Mouse (Mus musculus) neural tube, embryonic 11.5 days (tissue): ENCODE measurements around the gene Msi2. TPM values are rescaled to one million over a fixed set of nuclear protein-coding genes. Genes with fewer than 3 reads are reported as not detected.

ENCODE experiments used
- ATAC-seq: fragments of 200-750 bp; cut with Nextera tagmentation; 2 replicates; pipeline ENCODE4 v1.8.0; 2017; ENCODE audit warnings: moderate number of reproducible peaks, mild to moderate bottlenecking, moderate TSS enrichment, moderate library complexity; ENCODE audit not compliant: insufficient read depth, low FRiP score, low TSS enrichment
- DNase-seq: peaks from one replicate; pipeline ENCODE4 v3.0.0-alpha.2; 2015; ENCODE audit warnings: low spot score
- H3K27ac ChIP-seq: fragments of 300-500 bp; sonication (generic); 2 replicates; pipeline ENCODE4 v1.5.1; 2014; ENCODE audit warnings: low read depth, mild to moderate bottlenecking, low read length
- H3K27me3 ChIP-seq: fragments of 300-500 bp; sonication (generic); 2 replicates; pipeline ENCODE4 v1.6.1; 2014; ENCODE audit warnings: mild to moderate bottlenecking, low read length, mixed read lengths; ENCODE audit not compliant: control insufficient read depth, insufficient read depth
- H3K36me3 ChIP-seq: fragments of 300-500 bp; sonication (generic); 2 replicates; pipeline ENCODE4 v1.6.1; 2014; ENCODE audit warnings: mild to moderate bottlenecking, low read length, moderate library complexity, mixed read lengths; ENCODE audit not compliant: control insufficient read depth, insufficient read depth
- H3K4me1 ChIP-seq: fragments of 300-500 bp; sonication (generic); 2 replicates; pipeline ENCODE4 v1.6.1; 2014; ENCODE audit warnings: low read length, mixed read lengths; ENCODE audit not compliant: control insufficient read depth, insufficient read depth
- H3K4me2 ChIP-seq: fragments of 300-500 bp; sonication (generic); 2 replicates; pipeline ENCODE4 v1.6.1; 2014; ENCODE audit warnings: low read depth, mild to moderate bottlenecking, moderate library complexity
- H3K4me3 ChIP-seq: fragments of 300-500 bp; sonication (generic); 2 replicates; pipeline ENCODE4 v1.5.1; 2014; ENCODE audit warnings: low read depth, low read length
- H3K9ac ChIP-seq: fragments of 300-500 bp; sonication (generic); 2 replicates; pipeline ENCODE4 v1.6.1; 2014; ENCODE audit warnings: mild to moderate bottlenecking, low read length
- H3K9me3 ChIP-seq: fragments of 300-500 bp; sonication (generic); 2 replicates; pipeline ENCODE4 v1.6.1; 2016; ENCODE audit warnings: low read length; ENCODE audit not compliant: control insufficient read depth
- WGBS: fragments of 180-500 bp; shearing (Covaris S2); extraction: QIAGEN DNeasy Blood & Tissue Kit; methylation state at CpG from one replicate; pipeline ENCODE4 v1.1.7; 2014; 5-methylcytosine and 5-hydroxymethylcytosine counted together
- polyA plus RNA-seq: library from polyadenylated mRNA; unstranded; fragments of >200 nt; fragmentation: Nextera tagmentation; extraction: Ambion mirVana; gene quantifications from 2 replicates; pipeline ENCODE4 v1.2.1, GENCODE M21; 2014

Msi2 gene
- polyA plus RNA-seq, 1 experiment from 2014 or later = 20.6 TPM

GRCm38 (mm10) chr11:88578700-88579099, 139.6 kb downstream of the Msi2 start:
- H3K4me1 ChIP-seq = peaks cover 63% of the 10 kb centered on the region
- WGBS = 81% methylated on average over 2 of the region's 2 CpGs
- ATAC-seq = no peak

GRCm38 (mm10) chr11:88577076-88577475, 141.2 kb downstream of the Msi2 start:
- WGBS = 77% methylated on average over 7 of the region's 7 CpGs

More at GRCm38 (mm10) chr11:88578700-88579099, 139.6 kb downstream of the Msi2 start:
- Histone ChIP-seq H3K9me3 (no peaks in the 10 kb centered on the region), H3K36me3 (no peaks in the 10 kb centered on the region; the same call in 1 of the 2 replicates), H3K4me3 (no peak overlapping the region), H3K27ac (0 out of 2 replicates have a peak overlapping the region, but pooled peaks have one; percentile 20), H3K27me3 (no peaks in the 10 kb centered on the region), H3K4me2 (no peak overlapping the region), H3K9ac (no peak overlapping the region)
- no peak for DNase-seq

GRCm38 (mm10) chr11:88576233-88576998, 141.9 kb downstream of the Msi2 start:
- 74% methylated on average over 7 of the region's 7 CpGs for WGBS
- H3K27ac ChIP-seq = no peak overlapping the region
- peaks cover 47% of the 10 kb centered on the region for H3K4me1 ChIP-seq
- no peaks in the 10 kb centered on the region; the same call in 1 of the 2 replicates for H3K36me3 ChIP-seq
- H3K9ac ChIP-seq = no peak overlapping the region
- H3K4me2 ChIP-seq = no peak overlapping the region
- no peaks in the 10 kb centered on the region for H3K27me3 ChIP-seq
- H3K4me3 ChIP-seq = no peak overlapping the region
- ATAC-seq (no peak), DNase-seq (no peak)
- H3K9me3 ChIP-seq = no peaks in the 10 kb centered on the region

More at GRCm38 (mm10) chr11:88577076-88577475, 141.2 kb downstream of the Msi2 start:
- H3K4me1 ChIP-seq = peaks cover 54% of the 10 kb centered on the region
- H3K4me2 ChIP-seq = no peak overlapping the region
- no peak for DNase-seq
- no peak overlapping the region for H3K4me3 ChIP-seq
- ATAC-seq = no peak
- no peaks in the 10 kb centered on the region for H3K9me3 ChIP-seq
- H3K27me3 ChIP-seq = no peaks in the 10 kb centered on the region
- H3K36me3 ChIP-seq = no peaks in the 10 kb centered on the region; the same call in 1 of the 2 replicates
- H3K9ac ChIP-seq = no peak overlapping the region
- H3K27ac ChIP-seq = no peak overlapping the region

GRCm38 (mm10) chr11:88574575-88575360, 143.5 kb downstream of the Msi2 start:
- no peak overlapping the region for H3K27ac ChIP-seq
- H3K27me3 ChIP-seq = no peaks in the 10 kb centered on the region
- no peak for ATAC-seq
- DNase-seq = no peak
- peaks cover 38% of the 10 kb centered on the region for H3K4me1 ChIP-seq
- no peaks in the 10 kb centered on the region; the same call in 1 of the 2 replicates for H3K36me3 ChIP-seq
- no peak overlapping the region for H3K4me3 ChIP-seq
- no peaks in the 10 kb centered on the region for H3K9me3 ChIP-seq
- no peak overlapping the region for H3K9ac ChIP-seq
- H3K4me2 ChIP-seq = no peak overlapping the region
- 80% methylated on average over 4 of the region's 4 CpGs for WGBS

GRCm38 (mm10) chr11:88573013-88573412, 145.3 kb downstream of the Msi2 start:
- no peak for DNase-seq
- H3K4me3 ChIP-seq = no peak overlapping the region
- 68% methylated on average over 5 of the region's 5 CpGs for WGBS
- no peak for ATAC-seq
- no peak overlapping the region for H3K4me2 ChIP-seq
- H3K36me3 ChIP-seq = no peaks in the 10 kb centered on the region; the same call in 1 of the 2 replicates
- no peaks in the 10 kb centered on the region for H3K9me3 ChIP-seq
- H3K27ac ChIP-seq = no peak overlapping the region
- no peak overlapping the region for H3K9ac ChIP-seq
- peaks cover 30% of the 10 kb centered on the region for H3K4me1 ChIP-seq
- no peaks in the 10 kb centered on the region for H3K27me3 ChIP-seq

- H3K4me1 ChIP-seq = peaks cover 28% of the 10 kb centered on the region
Observed at GRCm38 (mm10) chr11:88572461-88572860, 145.9 kb downstream of the Msi2 start.

GRCm38 (mm10) chr11:88570715-88571202, 147.6 kb downstream of the Msi2 start:
- no peak overlapping the region for H3K9ac ChIP-seq
- no peak overlapping the region for H3K4me3 ChIP-seq
- H3K4me2 ChIP-seq = no peak overlapping the region
- no peaks in the 10 kb centered on the region for H3K36me3 ChIP-seq
- WGBS = 89% methylated on average over 6 of the region's 6 CpGs
- H3K27me3 ChIP-seq = no peaks in the 10 kb centered on the region
- H3K4me1 ChIP-seq = peaks cover 23% of the 10 kb centered on the region
- no peak for ATAC-seq
- no peak for DNase-seq
- no peaks in the 10 kb centered on the region for H3K9me3 ChIP-seq
- H3K27ac ChIP-seq = no peak overlapping the region

More at GRCm38 (mm10) chr11:88572461-88572860, 145.9 kb downstream of the Msi2 start:
- ATAC-seq = no peak
- no peak overlapping the region for H3K4me2 ChIP-seq
- no peaks in the 10 kb centered on the region for H3K27me3 ChIP-seq
- no peaks in the 10 kb centered on the region for H3K36me3 ChIP-seq
- DNase-seq = peak; percentile 46
- 56% methylated on average over 11 of the region's 11 CpGs for WGBS
- no peak overlapping the region for H3K4me3 ChIP-seq
- H3K9me3 ChIP-seq = no peaks in the 10 kb centered on the region
- no peak overlapping the region for H3K27ac ChIP-seq
- H3K9ac ChIP-seq = no peak overlapping the region

DNA sequence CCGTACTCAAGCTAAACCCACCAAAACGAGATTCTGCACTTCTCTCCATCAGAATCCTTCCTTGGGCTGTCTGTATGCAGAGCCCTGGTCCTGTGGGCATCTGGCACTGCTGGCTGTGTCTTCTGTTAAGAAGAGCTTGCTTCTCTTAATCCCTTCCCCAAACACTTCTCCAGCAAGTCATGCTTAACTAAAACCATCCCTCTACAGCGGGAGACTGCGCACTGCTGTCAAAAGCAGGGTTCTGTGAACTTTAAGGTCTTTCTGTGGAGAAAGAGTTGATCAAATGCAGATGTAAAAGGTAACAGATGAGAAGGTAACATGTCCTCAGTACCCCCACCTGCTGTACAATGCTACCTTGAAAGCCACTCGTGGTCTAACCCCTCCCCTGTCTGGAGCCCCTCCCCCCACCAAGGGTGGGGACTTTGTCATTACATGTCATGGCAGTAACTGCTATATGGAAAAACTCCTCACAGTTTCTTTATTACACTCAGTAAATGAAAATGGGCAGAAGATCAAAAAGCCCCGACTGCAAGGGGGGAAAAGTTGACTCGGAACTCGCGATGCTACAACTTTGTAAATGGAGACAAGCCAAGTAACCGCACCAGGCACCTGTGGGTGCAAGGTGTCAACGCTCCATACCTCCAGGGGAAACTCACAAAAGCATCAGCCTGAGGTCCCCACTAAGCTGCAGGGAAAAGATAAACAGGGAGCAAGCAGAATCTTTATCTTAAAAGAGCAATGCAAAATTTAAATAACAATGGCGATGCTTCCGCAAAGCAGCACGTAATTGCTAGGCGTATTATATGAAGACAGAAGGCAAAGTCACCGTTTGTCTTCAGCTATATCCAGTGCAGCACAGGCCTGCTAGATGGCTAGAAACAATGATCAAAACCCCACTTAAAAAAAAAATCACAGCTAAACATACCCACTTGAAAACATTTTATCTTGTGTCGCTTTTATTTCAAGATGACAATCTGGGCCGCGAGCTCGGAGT, 151.4 kb downstream of the Msi2 start:
- Histone ChIP-seq H3K27ac (no peak overlapping the region), H3K4me3 (no peak overlapping the region), H3K27me3 (no peaks in the 10 kb centered on the region), H3K9me3 (no peaks in the 10 kb centered on the region), H3K4me1 (peaks cover 19% of the 10 kb centered on the region), H3K36me3 (no peaks in the 10 kb centered on the region), H3K4me2 (no peak overlapping the region), H3K9ac (no peak overlapping the region)
- no peak for ATAC-seq
- WGBS = 68% methylated on average over 20 of the region's 20 CpGs
- no peak for DNase-seq
